Mouse (Mus musculus) mouse embryonic stem cell (cell line): ENCODE data around the gene Fam222b.
"Not testable (repeated sequence)": the region's sequence is repeated elsewhere in the genome, so short reads cannot be mapped to it uniquely, and the experiment has no call there.

Source experiments
- in situ Hi-C, 2 experiments: fragments of 300-500 bp; cut with MboI; formaldehyde crosslinking; loops; 1 replicate in 1 of 2; 3 replicates in 1 of 2; pipeline ENCODE4 v1.14.3; 2019 to 2020; ENCODE audit warnings: low sequenced_read_pairs in 2 of 2, low pct_unique_long_range_greater_than_20kb in 1 of 2, mixed read lengths in 1 of 2; ENCODE audit not compliant: unreplicated experiment in 1 of 2

The Fam222b gene

DNA sequence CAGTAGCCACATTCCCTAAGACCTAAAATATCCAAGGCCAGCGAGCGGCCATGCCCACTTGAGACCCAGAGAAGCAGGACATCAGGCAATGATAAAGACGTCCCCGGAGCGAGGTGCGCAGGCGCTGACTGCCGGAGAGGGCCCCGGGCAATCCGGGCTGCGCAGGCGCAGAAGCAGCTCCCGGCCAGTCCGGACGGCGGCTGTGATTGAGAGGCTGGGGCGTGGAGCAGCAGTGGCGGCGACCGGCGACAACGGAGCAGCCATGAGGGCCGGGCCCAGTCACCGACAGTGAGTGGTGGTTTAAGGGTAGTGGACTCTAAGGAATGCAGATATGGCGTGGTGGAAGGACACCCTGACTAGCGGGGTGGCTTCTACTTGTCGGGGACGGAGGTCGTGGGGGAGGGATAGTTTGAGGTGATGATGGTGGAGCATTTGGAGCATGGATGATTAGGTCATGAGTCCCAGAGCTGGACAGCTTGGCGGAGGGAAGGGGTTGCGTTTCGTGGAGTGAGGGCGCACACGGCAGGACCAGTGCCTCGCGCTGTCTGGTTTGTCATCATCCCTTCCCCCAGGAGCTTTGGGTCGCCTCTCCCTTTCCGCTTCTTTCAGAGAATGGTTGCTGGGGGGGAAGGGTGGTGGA is at the start of gene Fam222b:
Gene Fam222b (plus strand): TSS at position 157 of the 640 bp plus-strand sequence.
- in situ Hi-C loops: no loop called here

GRCm38 (mm10) chr11:78044758-78045251 is 49.7 kb upstream of the Fam222b start:
- in situ Hi-C loops: no loop called here

DNA sequence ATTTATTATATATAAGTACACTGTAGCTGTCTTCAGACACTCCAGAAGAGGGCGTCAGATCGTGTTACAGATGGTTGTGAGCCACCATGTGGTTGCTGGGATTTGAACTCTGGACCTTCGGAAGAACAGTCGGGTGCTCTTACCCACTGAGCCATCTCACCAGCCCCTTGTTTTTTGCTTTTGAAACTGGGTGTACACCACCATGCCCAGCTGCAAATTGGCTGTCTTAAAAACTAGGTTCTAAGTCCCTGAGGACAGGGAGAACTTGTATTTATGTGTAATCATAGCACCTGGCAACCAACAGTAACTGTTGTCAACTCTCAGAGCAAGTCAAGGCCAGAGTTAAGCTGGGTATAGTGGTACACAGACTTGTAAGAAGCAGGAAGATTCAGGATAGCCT is 45.8 kb upstream of the Fam222b start:
- in situ Hi-C loops: not testable (repeated sequence)

DNA sequence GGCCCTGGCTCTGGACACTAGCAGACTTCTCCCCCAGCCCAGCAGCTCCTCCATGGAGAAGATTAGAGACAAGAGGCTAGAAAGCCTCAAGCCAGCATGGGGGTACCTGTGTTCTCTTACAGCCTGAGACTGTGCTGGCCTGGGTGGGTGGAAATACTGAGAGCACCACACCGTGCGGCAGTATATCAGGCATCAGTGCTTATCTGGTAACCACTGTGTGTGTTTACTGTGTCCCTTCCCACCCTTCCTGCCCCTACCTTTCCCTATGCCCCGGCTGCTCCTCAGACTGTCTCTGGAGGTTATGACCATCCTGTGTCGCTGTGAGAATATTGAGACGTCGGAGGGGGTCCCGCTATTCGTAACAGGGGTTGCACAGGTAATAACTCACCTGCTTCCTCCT is 41.4 kb upstream of the Fam222b start:
- in situ Hi-C loops: no loop called here

GRCm38 (mm10) chr11:78056946-78057345 is 37.5 kb upstream of the Fam222b start:
- in situ Hi-C loops: no loop called here

GRCm38 (mm10) chr11:78059833-78060757 is 34.4 kb upstream of the Fam222b start:
- in situ Hi-C loops: no loop called here

DNA sequence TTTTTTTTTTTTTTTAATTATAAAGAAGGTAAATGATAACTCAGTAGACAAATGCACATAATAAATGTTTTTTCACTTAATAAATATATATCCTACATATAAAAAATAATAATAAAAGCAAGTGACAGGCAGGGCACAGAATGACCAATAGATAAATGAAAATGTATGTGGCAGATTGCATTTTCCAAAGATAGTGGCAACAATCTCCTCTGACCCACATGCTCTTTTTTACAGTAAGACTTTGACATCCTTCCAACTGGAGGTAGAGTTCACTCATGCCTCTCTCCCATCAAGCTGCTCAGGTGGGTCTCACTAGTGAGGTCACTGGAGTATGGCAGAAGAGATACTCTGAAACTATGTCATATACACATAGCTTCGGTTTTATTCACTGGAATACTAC is 31.9 kb upstream of the Fam222b start:
- in situ Hi-C loops: no loop called here

DNA sequence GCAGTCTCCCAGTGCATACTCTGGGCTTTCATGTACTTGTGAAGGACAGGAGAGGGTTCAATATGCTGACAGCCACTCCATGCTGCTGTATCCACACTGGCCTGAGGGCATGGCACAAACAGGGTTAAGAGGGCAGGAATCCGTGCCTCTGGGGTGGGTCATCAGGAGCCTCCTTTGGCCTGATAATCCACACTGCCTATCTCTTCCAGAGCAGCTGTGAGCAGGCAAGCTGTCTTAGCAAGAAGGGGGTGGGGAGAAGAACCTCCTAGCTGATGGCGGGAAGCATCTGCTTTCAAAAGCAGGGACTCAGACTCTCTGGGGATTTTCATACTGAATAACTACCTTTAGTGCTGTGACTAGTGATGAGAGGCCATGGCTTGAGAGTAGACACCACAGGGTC is 28.6 kb upstream of the Fam222b start:
- in situ Hi-C loops: no loop called here

DNA sequence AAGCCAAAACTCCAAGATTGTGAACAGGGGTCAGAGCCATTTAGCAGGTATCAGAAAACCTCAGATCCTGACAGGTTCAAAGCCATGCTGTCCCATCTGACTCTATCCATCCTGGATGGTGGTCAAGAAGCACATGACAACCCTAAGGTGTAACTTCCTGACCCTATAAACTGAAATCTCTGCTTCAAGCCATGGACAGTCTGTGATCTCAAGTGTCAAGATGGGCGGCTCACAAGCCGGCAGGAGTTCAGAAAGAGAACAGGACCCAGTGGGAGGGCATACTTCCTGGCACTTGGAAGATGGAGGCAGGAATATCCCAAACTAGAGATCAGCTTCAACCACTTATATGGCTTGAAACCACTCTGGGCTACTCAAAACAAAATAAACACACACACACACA is 27.8 kb upstream of the Fam222b start:
- in situ Hi-C loops: no loop called here

GRCm38 (mm10) chr11:78067566-78067965 is 26.9 kb upstream of the Fam222b start:
- in situ Hi-C loops: no loop called here

GRCm38 (mm10) chr11:78069130-78069529 is 25.3 kb upstream of the Fam222b start:
- in situ Hi-C loops: no loop called here

- in situ Hi-C loops: no loop called here
Observed at GRCm38 (mm10) chr11:78069646-78070045, 24.8 kb upstream of the Fam222b start.

DNA sequence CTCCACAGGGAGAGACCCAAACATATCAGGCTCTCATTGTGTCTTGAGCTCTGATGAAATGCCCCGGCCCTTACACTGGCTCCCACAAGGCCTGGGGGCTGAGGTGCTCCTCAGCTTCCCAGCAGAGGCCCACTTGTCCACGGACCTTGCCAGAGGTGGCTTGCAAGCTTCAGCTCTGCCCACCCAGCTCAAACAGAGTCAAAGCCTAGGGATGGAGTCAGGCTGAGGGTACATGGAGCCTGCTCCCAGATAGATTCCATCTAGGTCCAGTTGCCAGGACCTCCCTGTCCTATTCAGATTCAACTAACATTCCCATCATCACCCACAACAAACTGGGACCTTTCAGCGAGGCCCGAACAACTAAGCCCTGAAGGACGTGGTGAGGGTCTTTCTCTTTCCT is 22.5 kb upstream of the Fam222b start:
- in situ Hi-C loops: no loop called here

GRCm38 (mm10) chr11:78072425-78073130 is 21.9 kb upstream of the Fam222b start:
- in situ Hi-C loops: no loop called here

DNA sequence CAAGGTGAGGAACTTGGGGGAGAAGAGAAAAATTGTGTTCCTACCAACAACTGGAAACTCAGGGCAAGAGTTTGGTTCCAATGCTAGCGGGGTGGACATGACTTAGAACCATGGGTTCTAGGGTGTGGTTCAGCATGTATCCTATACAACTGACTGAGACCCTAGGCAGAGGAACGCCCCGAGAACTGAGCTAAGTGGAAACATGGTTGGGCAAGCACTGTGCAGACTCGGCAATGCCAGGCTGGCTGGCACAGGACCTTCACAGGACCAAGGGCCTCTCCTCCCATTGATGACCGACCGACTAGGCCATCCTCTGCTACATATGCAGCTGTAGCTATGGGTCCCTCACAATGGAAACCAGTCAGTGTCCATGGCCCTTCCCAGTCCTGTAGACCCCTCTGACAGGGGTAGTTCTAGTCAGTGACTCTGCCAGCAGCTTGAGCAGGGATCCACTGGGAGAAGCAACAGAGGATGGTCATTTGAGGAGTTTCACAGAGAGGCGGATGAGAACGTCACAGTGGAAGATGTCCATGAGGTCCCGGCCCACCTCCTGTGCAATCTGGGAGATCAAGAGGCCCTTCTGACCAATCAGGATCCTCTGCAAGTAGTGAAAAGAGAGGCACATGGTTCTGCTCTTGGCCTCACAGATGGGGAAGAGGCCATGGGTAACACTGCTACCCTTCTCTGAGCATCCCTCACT is 20.7 kb upstream of the Fam222b start:
- in situ Hi-C loops: no loop called here

- in situ Hi-C loops: no loop called here
Observed at GRCm38 (mm10) chr11:78074277-78074652, 20.2 kb upstream of the Fam222b start.

DNA sequence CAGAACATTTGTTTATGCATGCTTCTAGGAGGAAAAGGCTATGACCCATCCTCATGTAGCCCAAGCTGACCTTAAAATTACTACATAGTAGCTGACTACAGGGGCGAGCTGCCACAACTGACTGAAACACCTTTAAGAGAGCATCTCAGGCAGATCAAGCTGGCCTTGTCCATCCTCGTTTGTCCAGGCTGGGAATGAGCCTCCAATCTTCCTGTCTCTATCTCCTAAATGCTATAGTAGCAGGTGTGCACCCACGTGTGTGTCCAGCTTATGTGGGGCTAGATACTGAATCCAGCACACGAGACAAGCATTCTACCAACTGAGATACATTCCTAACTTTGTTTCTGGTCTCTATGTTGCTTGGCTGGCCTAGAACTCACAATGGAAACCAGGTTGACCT is 19.8 kb upstream of the Fam222b start:
- in situ Hi-C loops: no loop called here
